13 mouse cellular contexts compared by ENCODE assay signal in genomic region chr19:40726148-40726547, GRCm38 (mm10). TPM values are rescaled to one million over a fixed set of nuclear protein-coding genes. Genes with fewer than 3 reads are reported as not detected.
DNase-seq lines count a peak whose midpoint lies in the region; ATAC-seq and TF ChIP-seq lines count a peak whose summit lies in the region.
"Had no signal": no experiment of that assay in that cellular context is flagged by ENCODE, and none has a peak within 500 bp of the region (broad histone marks: within the 10 kb centered on the region; RNA-seq: fewer than 3 reads in every experiment).

No protein-coding gene starts in this region.

- H3K4me1 ChIP-seq in lung, embryonic 14.5 days (ENCODE audit: insufficient read depth) = peaks cover 4% of the 10 kb centered on the region; the same call in 1 of the 2 replicates
- H3K4me1 ChIP-seq in heart, embryonic 15.5 days (replicated peaks) = no peaks in the 10 kb centered on the region
- H3K4me1 ChIP-seq in hindbrain, embryonic 11.5 days (replicated peaks; ENCODE audit: control insufficient read depth, insufficient read depth, low read length) = no peaks in the 10 kb centered on the region
- H3K4me1 ChIP-seq: liver, embryonic 15.5 days; stomach, embryonic 15.5 days had no signal

- peak; percentile 57 for DNase-seq in lung, embryonic 14.5 days
- no peak for DNase-seq in lung, postnatal 25 days (ENCODE audit: low spot score)
- peak; percentile 51 for DNase-seq in gastrocnemius, postnatal 14 days
- peak; percentile 17 for DNase-seq in lung, postnatal 36 days
- no peak for DNase-seq in cerebellum, adult 9-10 months
- DNase-seq in hindbrain, embryonic 11.5 days (ENCODE audit: low spot score) = no peak
- DNase-seq: cerebellum, adult 11 months had no signal

- peak overlapping the region; percentile 15; the same call in 1 of the 2 replicates for H3K27ac ChIP-seq in lung, embryonic 14.5 days (ENCODE audit: low read depth)
- H3K27ac ChIP-seq in heart, embryonic 15.5 days = 0 out of 2 replicates have a peak overlapping the region, but pooled peaks have one; percentile 42
- no peak overlapping the region for H3K27ac ChIP-seq in hindbrain, embryonic 11.5 days (ENCODE audit: low read depth, low read length)
- H3K27ac ChIP-seq: liver, embryonic 15.5 days; midbrain, embryonic 12.5 days; stomach, embryonic 15.5 days had no signal

- H3K36me3 ChIP-seq in lung, embryonic 14.5 days (ENCODE audit: insufficient read depth) = no peaks in the 10 kb centered on the region
- H3K36me3 ChIP-seq in heart, embryonic 15.5 days = no peaks in the 10 kb centered on the region
- no peaks in the 10 kb centered on the region for H3K36me3 ChIP-seq in hindbrain, embryonic 11.5 days (ENCODE audit: control insufficient read depth, insufficient read depth, low read length)
- H3K36me3 ChIP-seq: liver, embryonic 15.5 days; midbrain, embryonic 12.5 days; stomach, embryonic 15.5 days had no signal

- no peaks in the 10 kb centered on the region for H3K27me3 ChIP-seq in lung, embryonic 14.5 days (ENCODE audit: insufficient read depth, low read length)
- H3K27me3 ChIP-seq in heart, embryonic 15.5 days = 0 out of 2 replicates have a peak, but pooled peaks cover 2% of the 10 kb centered on the region
- H3K27me3 ChIP-seq in hindbrain, embryonic 11.5 days (ENCODE audit: control insufficient read depth, insufficient read depth, low read length) = no peaks in the 10 kb centered on the region
- H3K27me3 ChIP-seq: liver, embryonic 15.5 days; midbrain, embryonic 12.5 days; stomach, embryonic 15.5 days had no signal

- no peaks in the 10 kb centered on the region for H3K9me3 ChIP-seq in lung, embryonic 14.5 days (ENCODE audit: low read depth, low read length)
- H3K9me3 ChIP-seq in heart, embryonic 15.5 days (replicated peaks) = no peaks in the 10 kb centered on the region
- H3K9me3 ChIP-seq in hindbrain, embryonic 11.5 days (ENCODE audit: control insufficient read depth, low read length) = no peaks in the 10 kb centered on the region
- H3K9me3 ChIP-seq: liver, embryonic 15.5 days; midbrain, embryonic 12.5 days; stomach, embryonic 15.5 days had no signal

- no peak overlapping the region for H3K4me3 ChIP-seq in lung, embryonic 14.5 days (ENCODE audit: low read depth, low read length)
- H3K4me3 ChIP-seq in heart, embryonic 15.5 days = no peak overlapping the region
- no peak overlapping the region for H3K4me3 ChIP-seq in hindbrain, embryonic 11.5 days (ENCODE audit: low read depth, low read length)
- H3K4me3 ChIP-seq: liver, embryonic 15.5 days; midbrain, embryonic 12.5 days; stomach, embryonic 15.5 days had no signal

- H3K9ac ChIP-seq in lung, embryonic 14.5 days = no peak overlapping the region
- no peak overlapping the region for H3K9ac ChIP-seq in heart, embryonic 15.5 days
- no peak overlapping the region for H3K9ac ChIP-seq in hindbrain, embryonic 11.5 days (ENCODE audit: low read depth, low read length)
- H3K9ac ChIP-seq: liver, embryonic 15.5 days; midbrain, embryonic 12.5 days; stomach, embryonic 15.5 days had no signal

- 0 out of 2 replicates have a peak, but pooled peaks have one; percentile 6 for TF ChIP-seq CTCF in lung, embryonic 14.5 days (IDR thresholded peaks at IDR 0.05; ENCODE audit: low read depth)

- intact Hi-C loops in gastrocnemius, postnatal 14 days (cut with DNase I; ENCODE audit: low total_unique reads) = no loop called here

- ATAC-seq in lung, embryonic 14.5 days (ENCODE audit: insufficient read depth) = peak; percentile 35; the same call in 1 of the 2 replicates
- 0 out of 2 replicates have a peak, but pooled peaks have one; percentile 4 for ATAC-seq in heart, embryonic 15.5 days (replicated peaks; ENCODE audit: insufficient number of reproducible peaks, insufficient read depth, low FRiP score, low read depth)
- no peak for ATAC-seq in hindbrain, embryonic 11.5 days (ENCODE audit: low FRiP score)
- ATAC-seq: hindbrain, embryonic 16.5 days had no signal

- WGBS in lung, embryonic 14.5 days = 49% methylated on average over 4 of the region's 4 CpGs
- 62% methylated on average over 4 of the region's 4 CpGs for WGBS in heart, embryonic 15.5 days
- WGBS in hindbrain, embryonic 11.5 days = 76% methylated on average over 4 of the region's 4 CpGs

- no peak overlapping the region for H3K4me2 ChIP-seq in lung, embryonic 14.5 days
- H3K4me2 ChIP-seq in heart, embryonic 15.5 days = no peak overlapping the region
- H3K4me2 ChIP-seq in hindbrain, embryonic 11.5 days (replicated peaks; ENCODE audit: low read depth, low read length) = no peak overlapping the region
- H3K4me2 ChIP-seq: liver, embryonic 15.5 days; midbrain, embryonic 12.5 days; stomach, embryonic 15.5 days had no signal

RNA-seq across cellular contexts. Expression of gene Cc2d2b, which starts 22.4 kb away (rescaled TPM):
- polyA plus RNA-seq in lung, embryonic 14.5 days (2014; fragmentation: Nextera tagmentation; extraction: Ambion mirVana) = not detected in 2 replicates
- not detected for total RNA-seq in gastrocnemius, postnatal 14 days (2021)
- not detected in 2 replicates for polyA plus RNA-seq in heart, embryonic 15.5 days (2015; fragmentation: Nextera tagmentation; extraction: Ambion mirVana)
- 0.20 and 0.61 TPM in 2 replicates for polyA plus RNA-seq in hindbrain, embryonic 11.5 days (2014; fragmentation: Nextera tagmentation; extraction: Ambion mirVana)
- polyA plus RNA-seq: large intestine, adult 2 months had no signal

Comparison
In these comparisons a context has a peak if more than half of its experiments do, and no peak if none do; other contexts are left out.
1. DNase-seq: peak in lung, embryonic 14.5 days (single experiment), gastrocnemius, postnatal 14 days (single experiment) and lung, postnatal 36 days (single experiment); none in lung, postnatal 25 days (single experiment), cerebellum, adult 9-10 months (single experiment) and hindbrain, embryonic 11.5 days (single experiment).